Mouse (Mus musculus) spleen, adult 2 months (tissue): ENCODE data around the gene Atg4b.
"Not testable (repeated sequence)": the region's sequence is repeated elsewhere in the genome, so short reads cannot be mapped to it uniquely, and the experiment has no call there.

Experiments
- CTCF ChIP-seq: fragments of 200-500 bp; IDR thresholded peaks from 2 replicates; pipeline ENCODE4 v1.5.1; 2011; ENCODE audit warnings: mild to moderate bottlenecking, inconsistent platforms; ENCODE audit not compliant: insufficient read depth, insufficient read length, insufficient replicate concordance; ENCODE audit errors: extremely low read depth
- POLR2A ChIP-seq: fragments of 200-500 bp; IDR thresholded peaks from 2 replicates; pipeline ENCODE4 v1.6.1; 2011; ENCODE audit warnings: low read depth, low read length, inconsistent platforms

DNA sequence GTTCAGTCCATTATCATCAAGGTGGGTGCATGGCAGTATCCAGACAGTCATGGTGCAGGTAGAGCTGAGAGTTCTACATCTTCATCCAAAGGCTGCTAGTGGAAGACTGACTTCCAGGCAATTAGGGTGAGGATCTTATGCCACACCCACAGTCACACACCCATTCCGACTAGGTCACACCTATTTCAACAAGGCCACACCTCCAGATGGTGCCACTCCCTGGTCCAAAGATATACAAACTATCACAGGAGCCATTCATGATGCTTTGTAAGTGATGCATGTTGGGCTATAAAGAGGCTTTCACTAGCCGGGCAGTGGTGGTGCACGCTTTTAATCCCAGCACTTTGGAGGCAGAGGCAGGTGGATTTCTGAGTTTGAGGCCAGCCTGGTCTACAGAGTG is 12.2 kb downstream of the Atg4b start:
- not testable (repeated sequence) for TF ChIP-seq POLR2A, CTCF
